ENCODE assay signal across 8 mouse cellular contexts in genomic region chr7:28558486-28558885, GRCm38 (mm10). TPM values are rescaled to one million over a fixed set of nuclear protein-coding genes. Genes with fewer than 3 reads are reported as not detected.
DNase-seq lines count a peak whose midpoint lies in the region; ATAC-seq lines count a peak whose summit lies in the region.

No protein-coding gene starts in this region.

- no peak; the same call in 1 of the 2 replicates for ATAC-seq in megakaryocyte-erythroid progenitor cell, adult 5-6 weeks (replicated peaks; ENCODE audit: low FRiP score, low TSS enrichment, poor library complexity, severe bottlenecking)
- no peak for ATAC-seq in megakaryocyte, adult 5-6 weeks (ENCODE audit: poor library complexity, severe bottlenecking)

- peak; percentile 34 for DNase-seq in cerebellum, adult 9-11 months
- DNase-seq in cerebellum, adult 9-10 months: no peak
- DNase-seq in ES-CJ7 (ENCODE audit: low read depth, low spot score): peak; percentile 42
- peak; percentile 37 for DNase-seq in heart, adult 8-10 months (ENCODE audit: low spot score)
- peak; percentile 72 to 81 for DNase-seq in kidney, postnatal 4 days
- no peak for DNase-seq in spleen, adult 18-20 months

RNA-seq across cellular contexts. Expression of gene Nccrp1, which starts 11.4 kb away (rescaled TPM):
- not detected for total RNA-seq in heart, adult 8-10 months (2022)
- 2.1 TPM in 1 of 2 replicates, not detected in the other for total RNA-seq in megakaryocyte-erythroid progenitor cell, adult 5-6 weeks (2014; fragmentation: Nextera tagmentation)
- total RNA-seq in megakaryocyte-erythroid progenitor cell, adult 5-6 weeks (2017): not detected in 2 replicates
- 1.4 and 2.2 TPM in 2 replicates for total RNA-seq in megakaryocyte, adult 5-6 weeks (2015)
- total RNA-seq in megakaryocyte, adult 5-6 weeks (2017): 0.26 TPM in 1 of 2 replicates, not detected in the other

RNA-seq across cellular contexts. Expression of gene Sycn, which starts 17.8 kb away (rescaled TPM):
- total RNA-seq in heart, adult 8-10 months (2022): not detected
- not detected in 2 replicates for total RNA-seq in megakaryocyte-erythroid progenitor cell, adult 5-6 weeks (2014; fragmentation: Nextera tagmentation)
- total RNA-seq in megakaryocyte-erythroid progenitor cell, adult 5-6 weeks (2017): not detected in 2 replicates
- not detected in 2 replicates for total RNA-seq in megakaryocyte, adult 5-6 weeks (2015)
- total RNA-seq in megakaryocyte, adult 5-6 weeks (2017): not detected in 2 replicates

RNA-seq across cellular contexts. Expression of gene Ifnl3, which starts 35.9 kb away (rescaled TPM):
- total RNA-seq in heart, adult 8-10 months (2022): not detected
- not detected in 2 replicates for total RNA-seq in megakaryocyte-erythroid progenitor cell, adult 5-6 weeks (2014; fragmentation: Nextera tagmentation)
- total RNA-seq in megakaryocyte-erythroid progenitor cell, adult 5-6 weeks (2017): not detected in 2 replicates
- not detected in 2 replicates for total RNA-seq in megakaryocyte, adult 5-6 weeks (2015)
- not detected in 2 replicates for total RNA-seq in megakaryocyte, adult 5-6 weeks (2017)

RNA-seq across cellular contexts. Expression of gene Samd4b, which starts 39.5 kb away (rescaled TPM):
- 10 to 100 TPM; 19.4 to 23.4 (median 21.5) TPM for total RNA-seq in heart, adult 8-10 months (2022)
- 20.3 and 26.2 TPM in 2 replicates for total RNA-seq in megakaryocyte-erythroid progenitor cell, adult 5-6 weeks (2014; fragmentation: Nextera tagmentation)
- 3.4 and 7.2 TPM in 2 replicates for total RNA-seq in megakaryocyte-erythroid progenitor cell, adult 5-6 weeks (2017)
- 30.2 and 35.4 TPM in 2 replicates for total RNA-seq in megakaryocyte, adult 5-6 weeks (2015)
- total RNA-seq in megakaryocyte, adult 5-6 weeks (2017): 6.1 and 7.1 TPM in 2 replicates

RNA-seq across cellular contexts. Expression of gene Pak4, which starts 39.5 kb away (rescaled TPM):
- 10 to 100 TPM in 1 of 4 experiments, 1 to 10 TPM in 3; 8.1 to 11.8 (median 8.5) TPM for total RNA-seq in heart, adult 8-10 months (2022)
- 5.3 and 8.3 TPM in 2 replicates for total RNA-seq in megakaryocyte-erythroid progenitor cell, adult 5-6 weeks (2014; fragmentation: Nextera tagmentation)
- 7.9 and 8.3 TPM in 2 replicates for total RNA-seq in megakaryocyte-erythroid progenitor cell, adult 5-6 weeks (2017)
- 10.0 and 12.8 TPM in 2 replicates for total RNA-seq in megakaryocyte, adult 5-6 weeks (2015)
- total RNA-seq in megakaryocyte, adult 5-6 weeks (2017): 9.9 and 11.7 TPM in 2 replicates

Comparison
In these comparisons a context has a peak if more than half of its experiments do, and no peak if none do; other contexts are left out.
1. DNase-seq: peak in cerebellum, adult 9-11 months (single experiment), ES-CJ7 (single experiment), heart, adult 8-10 months (single experiment) and kidney, postnatal 4 days (2 of 2); none in cerebellum, adult 9-10 months (single experiment) and spleen, adult 18-20 months (0 of 2).